Mouse (Mus musculus) hindbrain, embryonic 12.5 days (tissue): ENCODE measurements around the gene Prnd. TPM values are rescaled to one million over a fixed set of nuclear protein-coding genes. Genes with fewer than 3 reads are reported as not detected.

Experiments used
- ATAC-seq: fragments of 200-750 bp; cut with Nextera tagmentation; 2 replicates; pipeline ENCODE4 v1.8.0; 2017; ENCODE audit warnings: moderate TSS enrichment; ENCODE audit not compliant: low FRiP score
- H3K27ac ChIP-seq: fragments of 300-500 bp; sonication (generic); 2 replicates; pipeline ENCODE4 v1.5.1; 2016; ENCODE audit warnings: mild to moderate bottlenecking
- H3K27me3 ChIP-seq: fragments of 300-500 bp; sonication (generic); 2 replicates; pipeline ENCODE4 v1.6.1; 2016; ENCODE audit warnings: mild to moderate bottlenecking
- H3K36me3 ChIP-seq: fragments of 300-500 bp; sonication (generic); 2 replicates; pipeline ENCODE4 v1.6.1; 2016; ENCODE audit warnings: mild to moderate bottlenecking
- H3K4me1 ChIP-seq: fragments of 300-500 bp; sonication (generic); 2 replicates; pipeline ENCODE4 v1.6.1; 2016
- H3K4me2 ChIP-seq: fragments of 300-500 bp; sonication (generic); replicated peaks from 2 replicates; pipeline ENCODE4 v1.6.1; 2016; ENCODE audit warnings: mild to moderate bottlenecking
- H3K4me3 ChIP-seq: fragments of 300-500 bp; sonication (generic); 2 replicates; pipeline ENCODE4 v1.5.1; 2016; ENCODE audit warnings: mild to moderate bottlenecking
- H3K9ac ChIP-seq: fragments of 300-500 bp; sonication (generic); 2 replicates; pipeline ENCODE4 v1.6.1; 2016; ENCODE audit warnings: mild to moderate bottlenecking, moderate library complexity
- H3K9me3 ChIP-seq: fragments of 300-500 bp; sonication (generic); replicated peaks from 2 replicates; pipeline ENCODE4 v1.6.1; 2016; ENCODE audit warnings: mild to moderate bottlenecking
- WGBS: fragments of 180-500 bp; shearing (Covaris S2); methylation state at CpG from one replicate; pipeline ENCODE4 v1.1.7; 2016; 5-methylcytosine and 5-hydroxymethylcytosine counted together
- polyA plus RNA-seq: library from polyadenylated mRNA; unstranded; fragments of >200 nt; fragmentation: Nextera tagmentation; extraction: Ambion mirVana; gene quantifications from 2 replicates; pipeline ENCODE4 v1.2.1, GENCODE M21; 2016

The Prnd gene
- polyA plus RNA-seq, 1 experiment from 2014 or later = 11.6 TPM

DNA sequence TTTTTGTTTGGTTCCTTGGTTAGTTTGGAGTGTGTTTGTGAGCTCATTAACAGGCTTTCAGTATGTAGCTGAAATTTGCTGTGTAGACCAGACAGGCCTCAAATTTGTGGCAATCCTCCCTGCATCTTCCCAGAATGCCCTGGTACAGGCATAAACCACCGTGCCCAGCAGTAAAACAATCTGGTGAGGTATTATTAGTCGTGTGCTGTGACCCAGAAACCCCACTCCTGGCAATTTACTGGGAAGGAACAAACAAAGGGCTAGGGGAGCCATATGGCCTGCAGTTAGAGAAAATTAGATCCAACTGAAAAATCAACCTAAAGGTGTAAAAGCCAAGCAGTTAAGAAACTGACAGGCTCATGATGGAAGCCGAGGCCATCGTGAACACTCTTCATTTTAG, 39.3 kb upstream of the Prnd start:
- no peak overlapping the region for H3K9ac ChIP-seq
- no peaks in the 10 kb centered on the region for H3K27me3 ChIP-seq
- peak overlapping the region; percentile 62 for H3K4me3 ChIP-seq
- no peak overlapping the region for H3K27ac ChIP-seq
- H3K36me3 ChIP-seq = 0 out of 2 replicates have a peak, but pooled peaks cover 1% of the 10 kb centered on the region
- peak overlapping the region; percentile 68 for H3K4me2 ChIP-seq
- no peaks in the 10 kb centered on the region for H3K9me3 ChIP-seq
- H3K4me1 ChIP-seq = peaks cover 18% of the 10 kb centered on the region
- no peak for ATAC-seq
- WGBS = 40% methylated on average over 4 of the region's 4 CpGs

DNA sequence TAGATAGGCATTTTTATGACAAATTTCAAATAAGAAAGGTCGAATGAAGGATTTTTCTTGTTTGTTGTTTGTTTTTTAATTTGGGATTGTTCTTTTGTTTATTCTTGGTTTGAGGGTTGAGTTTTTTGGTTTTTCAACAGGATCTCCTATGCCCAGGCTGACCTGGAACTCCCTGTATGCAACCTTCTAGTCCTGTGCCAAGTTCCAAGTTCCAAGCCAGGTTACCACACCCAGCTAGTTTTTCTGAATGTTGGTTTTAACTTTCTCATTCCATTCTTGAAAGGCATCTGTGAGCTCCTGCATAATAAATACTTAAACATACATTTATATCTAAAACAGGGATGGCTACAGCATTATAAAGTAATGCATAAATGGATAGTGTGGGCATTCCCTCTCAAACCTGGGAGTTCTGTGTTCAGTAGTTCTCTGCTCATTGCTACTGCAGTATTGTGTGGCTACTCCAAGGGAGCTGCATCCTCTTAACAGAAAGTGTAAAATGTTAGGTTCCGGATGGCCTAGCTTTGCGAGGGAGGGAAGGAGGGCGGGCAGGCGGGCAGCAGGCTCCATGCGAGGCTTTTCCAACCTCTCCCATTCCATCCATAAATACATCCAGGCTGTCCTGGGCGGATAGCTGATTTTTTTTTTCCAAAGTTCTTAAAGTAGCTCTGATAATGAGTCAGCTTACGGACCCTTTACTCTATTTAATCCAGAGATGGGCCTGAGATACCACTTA, 38.0 kb upstream of the Prnd start:
- H3K36me3 ChIP-seq = peaks cover 6% of the 10 kb centered on the region; the same call in 1 of the 2 replicates
- WGBS = 84% methylated on average over 8 of the region's 8 CpGs
- H3K27me3 ChIP-seq = no peaks in the 10 kb centered on the region
- H3K4me3 ChIP-seq = no peak overlapping the region
- H3K4me2 ChIP-seq = peak overlapping the region; percentile 68; the same call in 1 of the 2 replicates
- no peak overlapping the region for H3K9ac ChIP-seq
- ATAC-seq = no peak
- H3K4me1 ChIP-seq = peaks cover 18% of the 10 kb centered on the region
- H3K27ac ChIP-seq = no peak overlapping the region
- no peaks in the 10 kb centered on the region for H3K9me3 ChIP-seq

DNA sequence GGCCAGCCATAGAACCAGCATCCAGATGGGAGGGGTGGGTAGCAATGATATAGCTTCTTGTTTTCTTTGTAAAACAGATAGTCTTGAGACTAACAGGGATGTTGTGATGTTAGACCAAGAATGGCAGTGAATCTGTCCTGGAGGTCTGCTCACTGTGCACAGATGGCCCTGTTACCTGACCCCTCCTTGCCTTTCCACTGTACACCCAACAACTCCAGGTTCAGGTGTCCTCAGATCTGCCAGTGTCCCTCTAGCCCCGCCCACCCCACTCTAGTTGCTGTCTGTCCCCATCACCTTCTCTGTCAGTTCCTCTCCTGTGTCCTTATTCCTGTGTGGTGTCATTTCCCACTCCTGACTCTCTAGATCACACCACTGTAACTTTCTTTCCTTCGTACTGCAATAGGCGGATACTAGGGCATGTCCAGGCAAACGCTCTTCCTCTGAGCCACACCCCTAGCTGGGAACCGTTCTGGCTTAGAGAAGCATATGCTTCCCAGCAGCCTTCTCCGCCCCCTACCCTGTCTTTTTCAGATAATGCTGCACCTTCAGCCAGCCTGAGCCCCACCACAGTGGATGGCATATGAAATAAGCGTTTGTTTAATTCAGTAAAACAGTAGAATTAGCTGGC, 18.3 kb upstream of the Prnd start:
- Histone ChIP-seq H3K9me3 (no peaks in the 10 kb centered on the region), H3K4me2 (no peak overlapping the region), H3K36me3 (peaks cover 11% of the 10 kb centered on the region), H3K4me3 (no peak overlapping the region), H3K27ac (no peak overlapping the region), H3K4me1 (peaks cover 8% of the 10 kb centered on the region; the same call in 1 of the 2 replicates), H3K27me3 (no peaks in the 10 kb centered on the region), H3K9ac (no peak overlapping the region)
- ATAC-seq = no peak
- 75% methylated on average over 7 of the region's 7 CpGs for WGBS

DNA sequence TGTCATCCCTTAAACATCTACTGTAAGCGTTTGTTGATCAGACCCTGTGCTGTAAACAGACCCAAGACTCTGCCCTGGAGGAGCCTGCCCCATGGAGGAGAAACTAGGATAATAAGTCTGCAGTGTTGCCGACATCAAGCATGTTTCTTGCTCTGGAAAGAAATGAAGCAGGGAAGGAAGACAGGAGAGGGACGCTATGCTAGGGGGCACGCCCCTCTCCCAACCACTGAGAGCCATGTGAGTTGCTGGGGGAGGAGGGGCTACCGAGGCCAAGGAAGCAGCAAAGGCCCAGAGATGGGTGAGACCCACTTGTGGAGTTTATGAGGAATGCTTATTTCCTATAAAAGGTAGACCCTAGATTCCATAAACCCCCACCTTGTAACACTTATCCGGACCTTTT, 17.6 kb upstream of the Prnd start:
- H3K27me3 ChIP-seq = no peaks in the 10 kb centered on the region
- H3K27ac ChIP-seq = no peak overlapping the region
- WGBS = 41% methylated on average over 6 of the region's 6 CpGs
- no peak overlapping the region for H3K9ac ChIP-seq
- H3K36me3 ChIP-seq = peaks cover 13% of the 10 kb centered on the region
- H3K4me1 ChIP-seq = peaks cover 8% of the 10 kb centered on the region; the same call in 1 of the 2 replicates
- H3K9me3 ChIP-seq = no peaks in the 10 kb centered on the region
- H3K4me3 ChIP-seq = no peak overlapping the region
- no peak overlapping the region for H3K4me2 ChIP-seq
- ATAC-seq = no peak

DNA sequence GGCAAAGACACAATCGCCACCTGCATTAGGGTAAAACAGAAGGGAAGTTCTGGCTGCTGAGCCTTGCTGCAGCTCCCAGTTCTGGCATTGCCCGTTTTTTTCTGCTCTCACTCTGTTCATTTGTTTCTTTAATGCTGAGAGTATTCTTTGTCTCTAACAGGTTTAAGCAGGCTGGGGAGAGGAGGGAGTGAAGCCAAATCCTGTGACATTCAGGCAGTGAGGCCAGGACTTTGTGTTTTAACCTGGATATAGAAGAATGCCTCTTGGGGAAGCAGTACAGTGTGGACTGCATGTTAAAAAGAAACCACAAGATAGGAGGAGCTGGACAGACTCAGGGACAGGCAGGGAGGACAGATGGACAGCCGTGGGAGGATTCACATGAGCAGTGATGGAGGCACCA, 17.1 kb upstream of the Prnd start:
- WGBS = 56% methylated on average over 3 of the region's 3 CpGs

DNA sequence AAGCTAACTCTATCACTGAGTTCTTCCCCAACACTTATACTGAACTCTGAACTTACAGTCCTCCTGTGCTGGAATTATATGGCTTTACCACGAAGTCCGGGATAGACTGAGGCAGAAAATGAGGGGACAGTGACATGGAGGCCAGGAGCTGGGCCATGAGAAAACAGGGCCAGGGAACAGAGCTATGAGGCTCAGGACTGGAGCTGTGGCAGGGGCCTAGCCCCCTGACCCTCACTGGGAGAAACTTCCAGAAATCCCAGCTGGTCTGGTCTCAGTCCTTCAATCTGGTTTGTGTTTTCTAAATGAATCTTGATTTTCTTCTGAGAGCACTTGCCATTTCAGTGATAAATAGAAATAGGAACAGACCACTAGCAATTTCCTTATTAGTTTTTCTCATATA, 16.4 kb upstream of the Prnd start:
- no peaks in the 10 kb centered on the region for H3K9me3 ChIP-seq
- no peaks in the 10 kb centered on the region for H3K27me3 ChIP-seq
- H3K9ac ChIP-seq = no peak overlapping the region
- H3K4me1 ChIP-seq = peaks cover 8% of the 10 kb centered on the region; the same call in 1 of the 2 replicates
- H3K4me3 ChIP-seq = no peak overlapping the region
- H3K27ac ChIP-seq = no peak overlapping the region
- 90% methylated on average over 2 of the region's 2 CpGs for WGBS
- peaks cover 13% of the 10 kb centered on the region for H3K36me3 ChIP-seq
- H3K4me2 ChIP-seq = no peak overlapping the region
- ATAC-seq = no peak

More for the DNA sequence above, 17.1 kb upstream of the Prnd start:
- H3K4me2 ChIP-seq = no peak overlapping the region
- peaks cover 8% of the 10 kb centered on the region; the same call in 1 of the 2 replicates for H3K4me1 ChIP-seq
- no peaks in the 10 kb centered on the region for H3K9me3 ChIP-seq
- no peak overlapping the region for H3K4me3 ChIP-seq
- H3K27ac ChIP-seq = no peak overlapping the region
- H3K9ac ChIP-seq = no peak overlapping the region
- ATAC-seq = no peak
- H3K36me3 ChIP-seq = peaks cover 13% of the 10 kb centered on the region
- no peaks in the 10 kb centered on the region for H3K27me3 ChIP-seq

DNA sequence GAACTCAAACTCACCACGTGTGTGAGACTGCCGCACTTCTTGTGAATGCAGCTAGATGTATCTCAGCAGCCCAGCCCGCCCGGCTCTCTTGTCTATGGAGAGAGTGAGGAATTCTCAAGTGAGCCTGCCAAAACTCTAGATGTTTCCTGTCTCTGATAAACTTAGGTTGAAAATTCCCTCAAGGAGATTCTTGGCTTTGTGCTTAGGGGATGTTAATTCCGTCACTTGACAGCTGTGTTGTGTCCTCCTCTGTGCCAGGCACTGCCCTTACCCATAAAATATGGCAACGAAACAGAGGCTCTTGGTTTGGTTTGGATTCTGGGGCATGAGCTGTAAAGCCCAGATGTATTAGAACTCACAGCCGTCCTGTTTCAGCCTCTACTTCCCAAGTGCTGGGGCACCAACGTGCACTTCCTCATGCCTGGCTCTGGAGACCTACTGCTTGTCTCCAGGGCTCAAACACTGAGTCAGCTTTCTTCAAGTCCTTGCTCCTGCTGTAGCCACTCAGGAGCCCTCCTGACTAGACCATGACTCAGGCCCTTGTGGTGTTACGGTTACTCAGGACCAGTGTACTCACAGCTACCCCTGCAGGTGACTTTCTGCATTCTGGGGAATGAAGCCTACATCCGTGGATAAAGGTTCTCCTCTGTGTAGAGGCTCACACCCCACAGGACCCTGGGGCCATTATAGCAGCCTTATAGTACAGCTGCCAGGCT, 15.1 kb upstream of the Prnd start:
- H3K36me3 ChIP-seq = peaks cover 13% of the 10 kb centered on the region
- no peaks in the 10 kb centered on the region for H3K9me3 ChIP-seq
- 81% methylated on average over 10 of the region's 10 CpGs for WGBS
- H3K4me2 ChIP-seq = no peak overlapping the region
- no peaks in the 10 kb centered on the region for H3K27me3 ChIP-seq
- H3K4me3 ChIP-seq = no peak overlapping the region
- H3K9ac ChIP-seq = no peak overlapping the region
- no peak for ATAC-seq
- no peak overlapping the region for H3K27ac ChIP-seq
- peaks cover 8% of the 10 kb centered on the region; the same call in 1 of the 2 replicates for H3K4me1 ChIP-seq

DNA sequence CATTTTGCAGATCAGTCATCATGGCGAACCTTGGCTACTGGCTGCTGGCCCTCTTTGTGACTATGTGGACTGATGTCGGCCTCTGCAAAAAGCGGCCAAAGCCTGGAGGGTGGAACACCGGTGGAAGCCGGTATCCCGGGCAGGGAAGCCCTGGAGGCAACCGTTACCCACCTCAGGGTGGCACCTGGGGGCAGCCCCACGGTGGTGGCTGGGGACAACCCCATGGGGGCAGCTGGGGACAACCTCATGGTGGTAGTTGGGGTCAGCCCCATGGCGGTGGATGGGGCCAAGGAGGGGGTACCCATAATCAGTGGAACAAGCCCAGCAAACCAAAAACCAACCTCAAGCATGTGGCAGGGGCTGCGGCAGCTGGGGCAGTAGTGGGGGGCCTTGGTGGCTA, 14.3 kb upstream of the Prnd start:
- peaks cover 13% of the 10 kb centered on the region for H3K36me3 ChIP-seq
- H3K4me3 ChIP-seq = no peak overlapping the region
- H3K9me3 ChIP-seq = no peaks in the 10 kb centered on the region
- no peak overlapping the region for H3K4me2 ChIP-seq
- H3K27ac ChIP-seq = no peak overlapping the region
- 96% methylated on average over 10 of the region's 10 CpGs for WGBS
- no peaks in the 10 kb centered on the region for H3K27me3 ChIP-seq
- no peak for ATAC-seq
- no peak overlapping the region for H3K9ac ChIP-seq
- H3K4me1 ChIP-seq = peaks cover 8% of the 10 kb centered on the region; the same call in 1 of the 2 replicates

DNA sequence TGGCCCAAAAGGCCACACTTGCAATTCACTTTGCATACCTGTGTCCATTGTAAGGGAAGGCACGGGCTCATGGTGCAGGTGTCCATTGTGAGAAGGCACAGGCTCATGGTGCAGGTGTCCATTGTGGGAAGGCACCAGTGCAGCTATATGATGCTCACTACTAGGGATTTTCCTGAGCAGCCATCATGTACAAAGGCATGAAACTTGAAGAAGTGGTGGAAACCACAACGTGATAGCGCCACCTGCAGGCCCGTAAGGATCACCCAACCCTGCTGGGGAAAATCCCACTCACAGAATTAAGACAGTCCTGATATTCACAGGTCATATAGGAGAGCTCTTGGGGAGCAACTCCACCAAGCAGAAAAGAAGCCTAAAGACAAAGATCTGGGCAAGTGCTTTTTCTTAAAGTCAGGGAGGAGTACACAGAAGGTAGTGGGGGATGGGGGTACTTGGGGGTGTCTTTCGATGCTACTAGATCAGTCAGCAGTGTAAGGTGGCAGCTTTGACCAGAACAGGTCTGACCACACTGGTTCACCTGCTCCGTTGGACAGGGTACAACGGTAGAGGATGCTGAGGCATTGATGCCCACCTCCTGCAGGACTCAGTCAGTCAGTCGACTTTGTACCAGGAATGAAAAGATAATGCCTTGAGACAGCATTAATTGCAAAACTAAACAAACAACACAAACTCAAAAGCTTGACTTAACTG, 11.1 kb upstream of the Prnd start:
- H3K27ac ChIP-seq = no peak overlapping the region
- peaks cover 13% of the 10 kb centered on the region for H3K36me3 ChIP-seq
- no peaks in the 10 kb centered on the region for H3K9me3 ChIP-seq
- no peak overlapping the region for H3K9ac ChIP-seq
- H3K27me3 ChIP-seq = no peaks in the 10 kb centered on the region
- H3K4me3 ChIP-seq = no peak overlapping the region
- 45% methylated on average over 8 of the region's 8 CpGs for WGBS
- no peak for ATAC-seq
- H3K4me1 ChIP-seq = no peaks in the 10 kb centered on the region
- no peak overlapping the region for H3K4me2 ChIP-seq

DNA sequence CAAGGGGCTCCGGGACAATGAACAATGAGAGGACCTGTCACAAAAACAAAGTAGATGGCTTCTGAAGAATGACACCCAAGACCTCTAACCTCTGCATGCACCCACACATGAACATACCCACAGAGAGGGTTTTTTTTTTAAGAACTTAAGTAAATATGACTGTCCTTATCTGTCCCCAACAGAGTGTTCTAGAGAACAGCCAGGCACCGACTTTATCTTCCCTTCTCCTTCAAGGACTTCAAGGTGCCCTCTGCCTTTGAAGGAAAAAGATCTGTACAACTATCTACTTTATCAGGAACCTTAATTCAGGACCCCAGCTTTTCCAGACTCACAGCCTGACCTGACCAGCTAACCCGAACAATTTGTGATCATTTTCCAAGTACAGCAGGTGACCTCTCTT, 10.2 kb upstream of the Prnd start:
- Histone ChIP-seq H3K4me1 (no peaks in the 10 kb centered on the region), H3K27me3 (no peaks in the 10 kb centered on the region), H3K9ac (no peak overlapping the region), H3K27ac (no peak overlapping the region), H3K36me3 (peaks cover 13% of the 10 kb centered on the region), H3K4me2 (no peak overlapping the region), H3K9me3 (no peaks in the 10 kb centered on the region), H3K4me3 (no peak overlapping the region)
- ATAC-seq = no peak
- 84% methylated on average over 3 of the region's 3 CpGs for WGBS

DNA sequence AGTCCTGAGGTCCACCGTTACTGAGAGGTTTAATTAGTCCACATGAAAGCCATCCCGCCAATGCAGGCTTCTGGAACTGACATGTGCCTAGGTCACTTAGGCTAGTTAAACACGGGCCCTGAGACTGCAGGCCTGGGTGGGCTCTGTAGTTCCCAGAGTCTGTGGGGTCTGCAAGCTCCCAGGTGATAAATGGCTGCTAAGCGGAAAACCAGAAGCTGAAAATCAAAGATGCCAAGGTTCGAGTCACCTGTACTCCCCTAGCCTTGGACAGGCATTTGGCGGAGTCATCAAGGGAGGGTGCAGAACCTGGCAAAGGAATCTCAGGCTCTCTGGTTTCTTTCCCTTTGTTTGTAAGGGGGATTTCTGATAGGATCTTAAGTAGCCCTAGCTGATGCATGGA, 9.2 kb upstream of the Prnd start:
- Histone ChIP-seq H3K27ac (no peak overlapping the region), H3K4me2 (no peak overlapping the region)
- 81% methylated on average over 6 of the region's 6 CpGs for WGBS

DNA sequence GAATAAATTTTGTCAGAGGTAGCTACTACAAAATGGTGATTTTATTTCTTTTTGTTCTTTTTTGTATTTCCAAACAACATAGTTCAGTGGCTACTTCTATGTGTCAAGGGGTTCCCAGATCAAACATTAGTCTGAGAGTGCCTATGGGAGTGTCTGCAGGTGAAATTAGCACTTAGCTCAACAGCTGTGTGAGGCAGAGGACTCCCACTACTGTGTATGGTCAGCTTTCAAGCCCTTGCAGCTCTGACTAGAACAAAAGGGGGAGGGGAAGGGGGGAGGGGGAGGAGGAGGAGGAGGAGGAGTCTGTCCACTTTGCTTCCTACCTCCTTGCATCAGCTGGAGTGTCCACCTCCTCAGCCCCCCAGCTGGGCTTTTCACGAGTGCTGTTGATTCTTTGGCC, 6.3 kb upstream of the Prnd start:
- WGBS = 14% methylated on average over 1 of the region's 1 CpGs

More for the DNA sequence above, 9.2 kb upstream of the Prnd start:
- H3K9me3 ChIP-seq = no peaks in the 10 kb centered on the region
- no peak overlapping the region for H3K9ac ChIP-seq
- H3K36me3 ChIP-seq = peaks cover 11% of the 10 kb centered on the region
- H3K4me3 ChIP-seq = no peak overlapping the region
- no peak for ATAC-seq
- H3K27me3 ChIP-seq = no peaks in the 10 kb centered on the region
- H3K4me1 ChIP-seq = no peaks in the 10 kb centered on the region

More for the DNA sequence above, 6.3 kb upstream of the Prnd start:
- Histone ChIP-seq H3K27me3 (peaks cover 5% of the 10 kb centered on the region), H3K9ac (no peak overlapping the region), H3K27ac (no peak overlapping the region), H3K4me1 (no peaks in the 10 kb centered on the region), H3K36me3 (no peaks in the 10 kb centered on the region), H3K4me3 (no peak overlapping the region), H3K4me2 (no peak overlapping the region), H3K9me3 (no peaks in the 10 kb centered on the region)
- no peak for ATAC-seq
